Mouse (Mus musculus) ovary, postnatal 14 days (tissue): ENCODE measurements around the gene Gtsf2.
"Not testable (repeated sequence)": the region's sequence is repeated elsewhere in the genome, so short reads cannot be mapped to it uniquely, and the experiment has no call there.

Experiments
- DNase-seq: peaks from one replicate; pipeline ENCODE4 v3.0.0; 2022; ENCODE audit warnings: low spot score

Gtsf2 gene

GRCm38 (mm10) chr15:103448369-103448768 lies at the start of gene Gtsf2:
Gene Gtsf2, minus strand, starts transcription at chr15:103448469.
- DNase-seq, result no peak

- DNase-seq, result no peak
Observed at GRCm38 (mm10) chr15:103496204-103497140, 48.2 kb upstream of the Gtsf2 start.

- no peak for DNase-seq
Observed at GRCm38 (mm10) chr15:103488336-103488735, 40.1 kb upstream of the Gtsf2 start.

- no peak for DNase-seq
Observed at GRCm38 (mm10) chr15:103486658-103487057, 38.4 kb upstream of the Gtsf2 start.

- no peak for DNase-seq
Observed at GRCm38 (mm10) chr15:103485106-103485505, 36.8 kb upstream of the Gtsf2 start.

- no peak for DNase-seq
Observed at GRCm38 (mm10) chr15:103484490-103484889, 36.2 kb upstream of the Gtsf2 start.

GRCm38 (mm10) chr15:103482488-103482887 lies 34.2 kb upstream of the Gtsf2 start:
- no peak for DNase-seq

GRCm38 (mm10) chr15:103480129-103480528 lies 31.9 kb upstream of the Gtsf2 start:
- DNase-seq, result no peak

- DNase-seq, result no peak
Observed at GRCm38 (mm10) chr15:103479080-103479606, 30.9 kb upstream of the Gtsf2 start.

- no peak for DNase-seq
Observed at GRCm38 (mm10) chr15:103473769-103474168, 25.5 kb upstream of the Gtsf2 start.

GRCm38 (mm10) chr15:103473182-103473581 lies 24.9 kb upstream of the Gtsf2 start:
- DNase-seq, result no peak

- DNase-seq, result no peak
Observed at GRCm38 (mm10) chr15:103472265-103472664, 24.0 kb upstream of the Gtsf2 start.

GRCm38 (mm10) chr15:103471488-103472194 lies 23.4 kb upstream of the Gtsf2 start:
- DNase-seq, result no peak

- DNase-seq, result no peak
Observed at GRCm38 (mm10) chr15:103462539-103463261, 14.4 kb upstream of the Gtsf2 start.

GRCm38 (mm10) chr15:103454449-103454848 lies 6.2 kb upstream of the Gtsf2 start:
- DNase-seq, result no peak

- DNase-seq, result no peak
Observed at GRCm38 (mm10) chr15:103453551-103454218, 5.4 kb upstream of the Gtsf2 start, which contains the start of gene Nckap1l. Gene Nckap1l, plus strand, starts transcription at chr15:103453794.

- not testable (repeated sequence) for DNase-seq
Observed at GRCm38 (mm10) chr15:103445966-103446365, 2.3 kb downstream of the Gtsf2 start.

- DNase-seq, result no peak
Observed at GRCm38 (mm10) chr15:103430241-103430640, 18.0 kb downstream of the Gtsf2 start, which contains the start of gene Gtsf1. Gene Gtsf1, minus strand, starts transcription at chr15:103430470.

- no peak for DNase-seq
Observed at GRCm38 (mm10) chr15:103427017-103427416, 21.3 kb downstream of the Gtsf2 start.

GRCm38 (mm10) chr15:103405586-103405985 lies 42.7 kb downstream of the Gtsf2 start:
- DNase-seq, result not testable (repeated sequence)

- DNase-seq, result no peak
Observed at GRCm38 (mm10) chr15:103401361-103401760, 46.9 kb downstream of the Gtsf2 start.
